Mouse (Mus musculus) testis, adult 2 months (tissue): ENCODE measurements around the gene Cers2.

Experiments used
- CTCF ChIP-seq: fragments of 200-500 bp; IDR thresholded peaks from 2 replicates; pipeline ENCODE4 v1.5.1; 2012; ENCODE audit warnings: low read depth, mild to moderate bottlenecking, inconsistent platforms, low read length, moderate library complexity; ENCODE audit not compliant: control insufficient read depth, insufficient read depth, insufficient replicate concordance
- POLR2A ChIP-seq: fragments of 200-500 bp; IDR thresholded peaks from 2 replicates; pipeline ENCODE4 v1.6.1; 2012; ENCODE audit warnings: low read depth, mild to moderate bottlenecking, inconsistent platforms, low read length, moderate library complexity; ENCODE audit not compliant: control insufficient read depth

DNA sequence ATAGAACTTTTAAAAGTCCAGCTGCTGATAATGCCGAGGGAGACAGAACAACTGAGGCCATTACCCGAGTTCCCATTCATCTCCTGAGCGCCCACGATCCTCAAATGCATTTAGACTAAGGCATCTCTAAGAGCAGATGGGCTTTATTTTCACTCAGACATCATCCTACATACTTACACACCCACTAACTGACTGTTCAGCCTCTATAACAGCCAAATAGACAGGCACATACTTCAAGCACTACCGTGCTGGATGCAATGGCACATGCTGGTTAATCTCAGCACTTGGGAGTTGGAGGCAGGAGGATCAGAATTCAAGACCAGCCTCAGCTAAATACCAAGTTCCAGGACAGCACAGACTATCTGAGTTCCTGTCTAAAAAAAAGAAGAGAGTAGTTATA lies 44.8 kb upstream of the Cers2 start:
- TF ChIP-seq POLR2A (no peak), CTCF (no peak)
